Mouse (Mus musculus) cerebellum, postnatal 36 days (tissue): ENCODE measurements around the gene Pomgnt2.
A peak's percentile ranks its signal among the peaks of the same experiment; 100 is the strongest.
"Not testable (repeated sequence)": the region's sequence is repeated elsewhere in the genome, so short reads cannot be mapped to it uniquely, and the experiment has no call there.

Source experiments
- DNase-seq, 2 experiments: peaks; one replicate each; pipeline ENCODE4 v3.0.0; 2021 to 2022; ENCODE audit warnings: mixed read lengths in 2 of 2

The Pomgnt2 gene

GRCm38 (mm10) chr9:121997010-121997409 lies at the start of gene Pomgnt2:
TSS of gene Pomgnt2 (minus strand) at chr9:121997110.
- DNase-seq, result no peak

DNA sequence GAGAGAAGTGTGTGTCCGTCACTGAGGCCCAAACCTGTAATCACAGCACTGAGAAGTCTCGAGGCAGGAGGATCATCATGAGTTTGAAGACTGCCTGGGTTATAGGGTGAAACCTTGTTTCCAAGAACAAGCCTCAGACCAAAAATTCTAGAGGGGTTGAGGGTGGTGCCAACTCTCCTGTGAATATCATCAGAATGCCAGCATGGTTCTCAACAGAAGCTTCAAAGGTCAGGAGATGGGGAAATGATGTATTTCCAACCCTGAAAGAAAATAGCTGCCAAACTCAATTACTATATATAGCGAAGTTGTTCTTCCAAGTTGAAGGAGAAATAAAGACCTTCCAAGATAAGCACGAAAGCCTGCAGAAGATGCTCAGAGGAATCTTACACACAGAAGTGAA lies 42.9 kb upstream of the Pomgnt2 start:
- DNase-seq, result no peak

DNA sequence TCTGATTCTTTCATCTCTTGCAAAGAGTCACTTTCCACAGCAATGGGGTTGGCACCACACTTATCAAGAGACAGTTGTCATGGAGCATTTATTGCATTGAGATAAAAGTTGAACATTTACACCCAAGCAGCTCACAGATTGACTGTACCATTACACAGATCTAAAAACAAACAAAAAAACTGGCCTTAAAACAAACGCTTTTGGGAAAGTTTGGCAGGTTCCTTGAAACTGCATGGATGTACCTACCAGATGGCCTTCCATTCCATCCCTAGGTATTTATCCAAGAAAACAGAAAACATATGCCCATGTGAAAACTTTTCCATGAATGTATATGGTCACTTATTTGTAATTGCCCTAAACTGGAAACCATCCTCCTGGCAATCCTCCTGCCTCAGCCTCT lies 41.7 kb upstream of the Pomgnt2 start:
- DNase-seq, result no peak

DNA sequence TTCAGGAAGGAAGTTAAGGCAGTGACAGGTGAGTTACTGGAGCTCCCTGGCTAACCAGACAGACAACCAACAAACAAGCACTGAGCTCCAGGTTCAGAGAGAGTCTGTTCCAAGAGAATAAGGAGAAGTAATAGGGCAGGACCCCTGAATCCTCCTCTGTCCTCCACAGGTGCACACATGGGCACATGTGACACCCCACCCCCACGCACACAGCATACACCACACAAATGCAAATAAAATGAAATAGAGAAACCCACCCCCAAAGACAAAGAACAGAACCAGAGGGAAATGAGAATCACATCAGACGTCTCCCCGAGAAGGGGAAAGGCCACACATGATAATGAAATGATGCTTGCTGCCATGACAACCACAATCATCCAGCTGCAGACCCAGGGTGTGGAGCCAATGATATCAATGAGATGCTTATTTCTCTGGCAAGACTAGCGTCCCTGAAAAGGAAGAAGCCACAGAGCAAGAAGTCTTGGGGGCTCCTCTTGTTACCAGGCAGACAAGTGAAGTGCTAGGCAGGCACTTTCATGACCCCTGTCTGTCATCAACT lies 39.7 kb upstream of the Pomgnt2 start:
- DNase-seq, result no peak

DNA sequence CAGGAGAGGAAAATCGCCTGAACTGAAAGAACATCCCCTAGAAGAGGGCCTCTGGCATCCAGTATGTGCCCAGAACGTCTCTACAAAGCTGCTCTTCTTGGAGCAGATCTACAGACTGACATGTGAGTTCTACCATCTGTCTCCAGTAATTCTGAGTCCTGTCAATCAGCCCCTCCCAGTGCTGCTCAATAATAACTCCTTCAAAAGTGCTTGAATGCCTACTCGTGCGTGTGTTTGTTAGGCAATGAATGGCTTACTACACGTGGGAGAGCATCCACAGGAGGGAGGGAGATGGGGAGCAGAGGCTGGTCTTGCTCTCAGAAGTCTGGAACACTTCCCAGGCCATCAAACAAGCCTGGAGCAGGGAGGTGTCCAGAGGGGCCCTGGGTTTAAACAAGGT lies 38.9 kb upstream of the Pomgnt2 start:
- no peak for DNase-seq

DNA sequence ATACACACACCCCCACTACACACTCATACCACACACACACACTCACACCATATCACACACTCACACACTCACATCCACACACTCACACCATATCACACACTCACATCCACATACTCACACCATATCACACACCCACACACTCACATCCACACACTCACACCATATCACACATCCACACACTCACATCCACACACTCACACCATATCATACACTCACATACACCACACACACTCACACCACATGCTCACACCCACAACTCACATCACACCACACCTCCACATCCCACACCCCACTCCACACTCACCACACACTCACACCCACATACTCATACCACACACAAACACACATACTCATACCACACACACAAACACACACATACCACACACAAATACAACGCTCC lies 38.0 kb upstream of the Pomgnt2 start:
- DNase-seq, result no peak

GRCm38 (mm10) chr9:122032071-122032470 lies 35.2 kb upstream of the Pomgnt2 start:
- peak; percentile 89 to 93 for DNase-seq

- peak in 1 of 2 experiments; percentile 3 for DNase-seq
Measured at GRCm38 (mm10) chr9:122030706-122031105, 33.8 kb upstream of the Pomgnt2 start.

DNA sequence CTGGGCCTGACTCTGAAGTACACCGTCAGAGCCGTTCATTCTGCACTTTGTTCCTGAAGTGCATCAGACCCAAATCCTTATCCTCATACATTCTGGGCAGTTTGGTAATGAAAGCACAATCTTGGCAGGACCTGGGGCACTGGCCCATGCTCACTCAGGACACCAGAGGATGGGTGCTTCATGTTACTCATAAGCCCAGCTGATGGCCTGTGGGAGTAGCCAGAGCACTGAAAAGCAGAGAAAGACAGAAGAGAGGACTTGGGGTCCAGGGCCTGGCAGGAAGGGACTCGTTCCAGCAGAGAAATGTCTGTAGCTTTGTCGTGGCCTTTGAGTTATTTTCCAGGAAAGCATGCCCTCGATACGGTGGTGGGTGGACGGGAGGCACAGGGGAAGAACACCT lies 32.9 kb upstream of the Pomgnt2 start:
- no peak for DNase-seq

DNA sequence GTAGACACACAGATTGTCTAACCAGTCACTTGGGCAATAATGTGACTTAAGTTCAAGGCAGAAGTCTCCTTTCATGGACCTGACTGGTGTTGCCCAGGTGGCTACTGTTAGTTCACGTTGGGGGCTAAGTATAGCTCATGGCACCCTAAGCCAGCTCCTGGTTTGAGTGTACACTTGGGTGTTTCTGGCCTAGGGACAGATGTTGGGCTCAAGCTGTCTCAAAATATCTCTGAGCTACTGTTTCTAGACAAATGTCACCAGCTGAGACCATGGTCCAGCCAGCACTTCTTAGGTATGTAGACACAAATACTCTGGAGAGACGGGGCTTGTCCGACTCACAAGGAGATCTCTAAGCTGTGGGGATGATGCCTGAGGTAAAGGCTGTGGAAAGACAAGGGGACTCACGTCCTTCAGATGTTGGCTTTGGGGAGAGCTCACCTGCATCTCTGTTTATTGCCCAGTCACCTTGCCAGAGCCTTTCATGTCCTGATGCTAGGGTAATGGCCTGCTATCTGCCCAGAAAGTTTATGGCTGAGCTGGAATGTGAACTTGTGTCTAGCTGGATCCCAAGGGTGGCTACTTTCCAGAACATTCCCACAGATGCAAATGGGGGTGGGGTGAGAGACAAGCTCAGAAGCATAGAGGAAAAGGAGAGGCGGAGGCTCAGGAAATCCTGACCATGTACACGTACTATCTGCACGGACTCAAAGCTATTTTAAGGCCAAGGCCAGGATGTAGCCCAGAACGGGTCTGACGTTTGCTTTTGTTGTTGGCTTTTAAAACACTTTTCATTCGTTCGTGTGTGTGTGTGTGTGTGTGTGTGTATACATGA lies 31.2 kb upstream of the Pomgnt2 start:
- DNase-seq, result no peak

DNA sequence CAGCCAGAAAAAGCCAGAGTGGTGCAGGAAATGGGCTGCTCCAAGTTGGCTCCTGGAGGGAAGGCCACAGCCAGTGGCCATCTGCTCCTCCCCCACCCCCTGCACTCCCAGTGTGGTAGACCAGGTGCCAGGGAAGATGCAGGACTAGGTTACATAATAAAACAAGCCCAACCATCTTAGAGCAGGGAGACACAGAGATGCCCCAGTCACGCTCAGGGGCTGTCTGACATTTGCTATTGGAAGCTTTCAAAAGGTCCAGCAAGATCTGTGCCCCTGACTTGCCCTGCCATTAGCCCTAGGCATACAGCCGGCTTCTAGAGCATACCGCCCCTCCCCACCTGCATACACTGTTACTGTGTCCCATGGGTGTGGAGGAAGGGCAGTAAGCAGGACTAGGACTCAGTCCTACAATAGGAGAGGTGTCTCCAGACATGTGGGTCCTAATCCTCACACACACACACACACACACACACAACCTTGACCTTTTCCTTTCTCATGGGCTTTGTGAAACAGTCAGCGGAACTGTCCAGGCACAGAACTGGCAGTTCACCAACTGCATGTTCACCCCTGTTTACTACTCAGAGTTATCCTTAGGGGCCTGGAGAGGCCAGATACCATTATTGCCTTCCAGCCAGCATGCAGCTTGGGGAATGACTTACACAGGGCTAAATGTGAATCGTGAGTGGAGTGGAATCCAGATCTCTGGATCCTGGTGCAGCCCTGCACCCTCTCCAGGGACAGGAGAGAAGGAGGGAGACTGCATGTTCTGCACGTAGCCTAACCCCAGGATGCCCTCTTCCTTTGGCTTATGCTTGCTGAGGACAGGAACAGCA lies 30.4 kb upstream of the Pomgnt2 start:
- DNase-seq, result peak; percentile 93 to 94

DNA sequence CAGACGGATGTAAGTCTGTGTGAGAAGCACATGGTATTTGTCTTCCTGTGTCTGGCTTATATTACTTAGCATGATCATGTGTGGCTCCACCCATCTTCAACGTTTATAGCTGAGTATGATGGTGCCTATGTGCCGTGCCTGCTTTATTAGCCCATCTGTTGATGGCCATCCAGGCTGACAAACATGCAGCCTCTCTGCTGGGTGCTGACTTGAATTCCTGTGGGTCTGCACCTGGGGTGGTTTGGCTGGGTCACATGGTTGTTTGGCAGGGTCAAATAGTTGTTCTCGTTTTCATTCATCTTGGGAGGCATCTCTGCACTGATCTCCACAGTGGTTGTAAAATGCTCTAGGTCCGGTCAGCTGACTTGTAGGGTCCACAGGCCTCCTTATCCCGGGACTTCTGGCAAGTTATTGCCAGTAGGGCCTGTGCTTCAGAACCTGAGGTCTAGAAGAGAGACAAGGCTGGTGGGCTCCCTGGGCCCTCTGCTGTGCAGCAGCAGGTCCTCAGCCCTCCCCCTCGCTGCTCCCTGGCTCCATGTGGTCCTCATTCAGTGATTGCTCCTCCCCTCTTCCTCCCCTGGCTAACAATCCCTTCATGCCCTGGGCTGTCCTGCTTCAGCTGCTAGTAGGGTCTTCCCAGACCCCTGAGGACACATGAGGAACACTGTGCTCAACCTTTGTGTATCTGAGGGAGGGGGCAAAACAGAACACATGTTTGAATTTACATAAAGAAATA lies 29.1 kb upstream of the Pomgnt2 start:
- no peak for DNase-seq

- DNase-seq, result no peak
Measured at GRCm38 (mm10) chr9:122024419-122024818, 27.5 kb upstream of the Pomgnt2 start.

GRCm38 (mm10) chr9:122023873-122024272 lies 27.0 kb upstream of the Pomgnt2 start:
- no peak for DNase-seq

- peak; percentile 69 to 77 for DNase-seq
Measured at GRCm38 (mm10) chr9:122022776-122023175, 25.9 kb upstream of the Pomgnt2 start.

DNA sequence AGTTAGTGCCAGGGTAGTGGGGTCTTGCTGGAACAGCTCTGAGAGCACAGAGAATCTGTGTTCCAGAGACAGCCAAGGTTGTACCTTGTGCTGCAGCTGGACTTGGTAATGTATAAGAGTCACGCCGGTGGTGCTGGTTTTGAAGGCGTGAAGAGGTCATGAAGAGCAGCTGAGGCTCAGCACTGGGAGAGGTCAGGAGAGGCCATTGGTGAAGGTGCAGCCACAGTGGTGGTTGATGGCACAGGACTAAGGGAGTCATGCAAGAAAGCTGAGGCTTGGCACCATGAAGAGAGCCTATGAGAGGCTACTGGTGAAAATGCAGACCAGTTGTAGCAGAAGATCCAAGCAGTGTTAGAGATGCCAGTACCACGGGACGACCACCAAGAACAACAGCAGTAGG lies 24.7 kb upstream of the Pomgnt2 start:
- DNase-seq, result no peak

DNA sequence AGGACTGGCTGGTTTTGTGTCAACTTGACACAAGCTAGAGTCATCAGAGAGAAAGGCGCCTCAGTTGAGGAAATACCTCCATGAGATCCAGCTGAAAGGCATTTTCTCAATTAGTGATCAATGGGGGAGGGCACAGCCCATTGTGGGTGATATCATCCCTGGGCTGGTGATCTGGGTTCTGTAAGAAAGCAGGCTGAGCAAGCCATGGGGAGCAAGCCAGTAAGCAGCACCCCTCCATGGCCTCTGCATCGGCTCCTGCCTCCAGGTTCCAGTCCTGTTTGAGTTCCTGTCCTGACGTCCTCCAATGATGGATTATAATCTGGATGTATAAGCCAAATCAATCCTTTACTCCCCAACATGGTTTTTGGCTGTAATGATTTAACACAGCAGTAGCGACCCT lies 24.3 kb upstream of the Pomgnt2 start:
- DNase-seq, result not testable (repeated sequence)

- no peak for DNase-seq
Measured at GRCm38 (mm10) chr9:122020321-122020720, 23.4 kb upstream of the Pomgnt2 start.

- DNase-seq, result peak; percentile 74 to 78
Measured at GRCm38 (mm10) chr9:122018782-122019395, 22.0 kb upstream of the Pomgnt2 start.

- no peak for DNase-seq
Measured at GRCm38 (mm10) chr9:122018079-122018478, 21.2 kb upstream of the Pomgnt2 start.

GRCm38 (mm10) chr9:122014241-122014667 lies 17.3 kb upstream of the Pomgnt2 start:
- peak; percentile 83 to 86 for DNase-seq

GRCm38 (mm10) chr9:122013629-122014028 lies 16.7 kb upstream of the Pomgnt2 start:
- DNase-seq, result no peak
